8 mouse cellular contexts compared by ENCODE assay signal in genomic region chr11:59947752-59948400, GRCm38 (mm10). TPM values are rescaled to one million over a fixed set of nuclear protein-coding genes. Genes with fewer than 3 reads are reported as not detected.
A peak's percentile ranks its signal among the peaks of the same experiment; 100 is the strongest.
DNase-seq lines count a peak whose midpoint lies in the region; ATAC-seq and TF ChIP-seq lines count a peak whose summit lies in the region.

Gene Med9, plus strand, starts transcription at chr11:59948206.

- H3K27me3 ChIP-seq in ES-Bruce4 (ENCODE audit: control insufficient read depth, insufficient read depth, low read length, poor library complexity, severe bottlenecking): no peaks in the 10 kb centered on the region
- no peaks in the 10 kb centered on the region for H3K27me3 ChIP-seq in forebrain, embryonic 14.5 days (replicated peaks; ENCODE audit: control insufficient read depth, insufficient read depth, low read length)

- TF ChIP-seq EP300 in ES-Bruce4 (IDR thresholded peaks at IDR 0.05; ENCODE audit: insufficient read depth, low read depth, low read length): no peak

- no peak for TF ChIP-seq CTCF in ES-Bruce4 (IDR thresholded peaks at IDR 0.05; ENCODE audit: low read depth, low read length)
- no peak for TF ChIP-seq CTCF in lung, adult 2 months (IDR thresholded peaks at IDR 0.05; ENCODE audit: insufficient read depth, low read length)

- no peak for TF ChIP-seq POLR2A in ES-Bruce4 (IDR thresholded peaks at IDR 0.05; ENCODE audit: insufficient read depth, low read length)
- TF ChIP-seq POLR2A in lung, adult 2 months (IDR thresholded peaks at IDR 0.05; ENCODE audit: borderline replicate concordance, extremely low read depth, low read depth, low read length): peak; percentile 51; the same call in 1 of the 2 replicates

- H3K4me3 ChIP-seq in ES-Bruce4 (ENCODE audit: low read depth, low read length): peak within 1 kb of the TSS; percentile 98
- peak within 1 kb of the TSS; percentile 94 for H3K4me3 ChIP-seq in forebrain, embryonic 14.5 days (ENCODE audit: low read depth, low read length)
- H3K4me3 ChIP-seq in lung, adult 2 months (replicated peaks; ENCODE audit: extremely low read depth, low read depth, low read length): peak within 1 kb of the TSS; percentile 74

- H3K36me3 ChIP-seq in ES-Bruce4 (ENCODE audit: control insufficient read depth, insufficient read depth, low read length, poor library complexity, severe bottlenecking): no peaks in the 10 kb centered on the region
- H3K36me3 ChIP-seq in forebrain, embryonic 14.5 days (ENCODE audit: control insufficient read depth, insufficient read depth, low read length): no peaks in the 10 kb centered on the region

- DNase-seq in forebrain, embryonic 14.5 days (ENCODE audit: low spot score): peak; percentile 97
- peak; percentile 96 to 98 for DNase-seq in heart, postnatal 14 days
- peak; percentile 95 to 98 for DNase-seq in layer of hippocampus, adult 18-20 months (ENCODE audit: low spot score in 2 of 2)
- peak; percentile 94 for DNase-seq in lung, adult 2 months
- DNase-seq in thymus, adult 18-20 months: peak; percentile 80 to 83

- intact Hi-C loops in heart, postnatal 14 days (cut with DNase I): no loop called here

- no peaks in the 10 kb centered on the region for H3K9me3 ChIP-seq in ES-Bruce4 (replicated peaks; ENCODE audit: control insufficient read depth, insufficient read depth, low read length, poor library complexity, severe bottlenecking)
- H3K9me3 ChIP-seq in forebrain, embryonic 14.5 days (replicated peaks; ENCODE audit: control insufficient read depth, low read length): no peaks in the 10 kb centered on the region

- H3K9ac ChIP-seq in ES-Bruce4 (ENCODE audit: low read depth, poor library complexity, severe bottlenecking): peak within 1 kb of the TSS; percentile 85
- H3K9ac ChIP-seq in forebrain, embryonic 14.5 days (ENCODE audit: low read length): peak within 1 kb of the TSS; percentile 95

- no peak within 1 kb of the TSS for H3K27ac ChIP-seq in ES-Bruce4 (ENCODE audit: insufficient read depth, low read length)
- H3K27ac ChIP-seq in forebrain, embryonic 14.5 days (ENCODE audit: low read depth, low read length): peak within 1 kb of the TSS; percentile 77

- WGBS in forebrain, embryonic 14.5 days: 1% methylated on average over 43 of the region's 43 CpGs
- 2% methylated on average over 43 of the region's 43 CpGs for WGBS in lung, adult 2 months

- H3K4me1 ChIP-seq in ES-Bruce4 (ENCODE audit: control insufficient read depth, insufficient read depth, low read length): no peaks in the 10 kb centered on the region
- H3K4me1 ChIP-seq in forebrain, embryonic 14.5 days (ENCODE audit: control insufficient read depth, insufficient read depth, low read length): peaks cover 9% of the 10 kb centered on the region
- H3K4me1 ChIP-seq in lung, adult 2 months (ENCODE audit: control insufficient read depth, insufficient read depth, low read length): peaks cover 7% of the 10 kb centered on the region; the same call in 1 of the 2 replicates

- peak; percentile 82; the same call in 1 of the 2 replicates for ATAC-seq in cerebellum, adult (ENCODE audit: insufficient number of reproducible peaks, low FRiP score, low TSS enrichment)
- peak; percentile 98 for ATAC-seq in forebrain, embryonic 14.5 days
- peak; percentile 64 for ATAC-seq in neutrophil, adult 5-6 weeks (ENCODE audit: extremely low read depth, insufficient number of reproducible peaks, low FRiP score, poor library complexity, severe bottlenecking)

- peak within 1 kb of the TSS; percentile 79 for H3K4me2 ChIP-seq in forebrain, embryonic 14.5 days (ENCODE audit: low read length)

RNA-seq across cellular contexts. Expression of gene Med9, which starts in this region (rescaled TPM):
- polyA plus RNA-seq in ES-Bruce4 (2011; ENCODE audit: insufficient read depth, insufficient read length, low read depth, missing spikeins): 19.8 and 19.9 TPM in 2 replicates
- polyA plus RNA-seq in forebrain, embryonic 14.5 days (2014; fragmentation: Nextera tagmentation; extraction: Ambion mirVana): 35.7 and 35.9 TPM in 2 replicates
- total RNA-seq in heart, postnatal 14 days (2021): 10 to 100 TPM; 22.4 TPM
- 10 to 100 TPM; 42.6 to 43.5 TPM for total RNA-seq in layer of hippocampus, adult 18-20 months (2021)
- 21.2 and 21.5 TPM in 2 replicates for polyA plus RNA-seq in lung, adult 2 months (2012; rRNA removed)
- total RNA-seq in neutrophil, adult 5-6 weeks (2017): 2.8 and 6.1 TPM in 2 replicates
